Mouse (Mus musculus): ENCODE measurements at regions not wholly inside any gene's neighbourhood (a gene's known extent, or its start where the extent isn't known, plus 50 kb on each side); places are given as distances from the start of the nearest gene placed in this dataset.
"Not testable (repeated sequence)": the region's sequence is repeated elsewhere in the genome, so short reads cannot be mapped to it uniquely, and the experiment has no call there.

GRCm38 (mm10) chr4:153631161-153631560, 148.6 kb upstream of the Ajap1 start:
- Histone ChIP-seq H3K27ac (no peak overlapping the region), H3K4me2 (no peak overlapping the region), H3K4me3 (no peak overlapping the region), H3K36me3 (no peaks in the 10 kb centered on the region), H3K27me3 (replicated peaks) (no peaks in the 10 kb centered on the region), H3K9me3 (replicated peaks) (peaks cover 5% of the 10 kb centered on the region; the same call in 1 of the 2 replicates), H3K9ac (no peak overlapping the region), H3K4me1 (no peaks in the 10 kb centered on the region)
- no peak for ATAC-seq
- 55% methylated on average over 7 of the region's 7 CpGs for WGBS (ENCODE audit: insufficient replicate concordance)

GRCm38 (mm10) chr4:153632056-153632455, 149.4 kb upstream of the Ajap1 start:
- 84% methylated on average over 5 of the region's 5 CpGs for WGBS (ENCODE audit: insufficient replicate concordance)
- Histone ChIP-seq H3K27me3 (replicated peaks) (0 out of 2 replicates have a peak, but pooled peaks cover 4% of the 10 kb centered on the region), H3K9me3 (replicated peaks) (peaks cover 5% of the 10 kb centered on the region; the same call in 1 of the 2 replicates), H3K9ac (no peak overlapping the region), H3K27ac (no peak overlapping the region), H3K4me1 (no peaks in the 10 kb centered on the region), H3K4me2 (no peak overlapping the region), H3K4me3 (no peak overlapping the region), H3K36me3 (no peaks in the 10 kb centered on the region)
- no peak for ATAC-seq

GRCm38 (mm10) chr4:153632551-153632950, 149.9 kb upstream of the Ajap1 start:
- Histone ChIP-seq H3K4me3 (no peak overlapping the region), H3K27me3 (replicated peaks) (0 out of 2 replicates have a peak, but pooled peaks cover 4% of the 10 kb centered on the region), H3K9ac (no peak overlapping the region), H3K4me1 (no peaks in the 10 kb centered on the region), H3K4me2 (no peak overlapping the region), H3K9me3 (replicated peaks) (peaks cover 5% of the 10 kb centered on the region; the same call in 1 of the 2 replicates), H3K27ac (no peak overlapping the region), H3K36me3 (no peaks in the 10 kb centered on the region)
- 83% methylated on average over 19 of the region's 19 CpGs for whole genome bisulfite sequencing (ENCODE audit: insufficient replicate concordance)
- no peak for ATAC-seq

- H3K9me3 ChIP-seq (replicated peaks), result peaks cover 5% of the 10 kb centered on the region; the same call in 1 of the 2 replicates
- H3K4me3 ChIP-seq, result no peak overlapping the region
- no peak overlapping the region for H3K4me2 ChIP-seq
- ATAC-seq, result no peak
- no peak overlapping the region for H3K9ac ChIP-seq
- no peak overlapping the region for H3K27ac ChIP-seq
- 41% methylated on average over 5 of the region's 5 CpGs for WGBS (ENCODE audit: insufficient replicate concordance)
- no peaks in the 10 kb centered on the region for H3K36me3 ChIP-seq
- 0 out of 2 replicates have a peak, but pooled peaks cover 4% of the 10 kb centered on the region for H3K27me3 ChIP-seq (replicated peaks)
- H3K4me1 ChIP-seq, result no peaks in the 10 kb centered on the region
These were observed 150.6 kb upstream of the Ajap1 start for GRCm38 (mm10) chr4:153633260-153633659.

GRCm38 (mm10) chr4:153634221-153634881, 151.7 kb upstream of the Ajap1 start:
- Histone ChIP-seq H3K9ac (no peak overlapping the region), H3K9me3 (replicated peaks) (peaks cover 5% of the 10 kb centered on the region; the same call in 1 of the 2 replicates), H3K27me3 (replicated peaks) (0 out of 2 replicates have a peak, but pooled peaks cover 4% of the 10 kb centered on the region), H3K4me1 (no peaks in the 10 kb centered on the region), H3K36me3 (no peaks in the 10 kb centered on the region), H3K4me2 (no peak overlapping the region), H3K27ac (no peak overlapping the region), H3K4me3 (no peak overlapping the region)
- no peak for ATAC-seq
- whole genome bisulfite sequencing (ENCODE audit: insufficient replicate concordance), result 25% methylated on average over 15 of the region's 15 CpGs

GRCm38 (mm10) chr4:153637989-153638388, 155.4 kb upstream of the Ajap1 start:
- H3K27me3 ChIP-seq (replicated peaks), result 0 out of 2 replicates have a peak, but pooled peaks cover 4% of the 10 kb centered on the region
- H3K9me3 ChIP-seq (replicated peaks), result no peaks in the 10 kb centered on the region
- ATAC-seq, result no peak
- H3K36me3 ChIP-seq, result no peaks in the 10 kb centered on the region
- no peak overlapping the region for H3K4me3 ChIP-seq
- H3K4me1 ChIP-seq, result no peaks in the 10 kb centered on the region
- 0% methylated on average over 1 of the region's 1 CpGs for WGBS (ENCODE audit: insufficient replicate concordance)
- H3K27ac ChIP-seq, result no peak overlapping the region
- H3K9ac ChIP-seq, result no peak overlapping the region
- H3K4me2 ChIP-seq, result no peak overlapping the region

GRCm38 (mm10) chr4:153651849-153652248, 169.2 kb upstream of the Ajap1 start:
- Histone ChIP-seq H3K4me3 (no peak overlapping the region), H3K36me3 (no peaks in the 10 kb centered on the region), H3K9ac (no peak overlapping the region), H3K27ac (no peak overlapping the region), H3K4me2 (no peak overlapping the region), H3K9me3 (replicated peaks) (no peaks in the 10 kb centered on the region), H3K27me3 (replicated peaks) (no peaks in the 10 kb centered on the region), H3K4me1 (no peaks in the 10 kb centered on the region)
- 11% methylated on average over 5 of the region's 5 CpGs for WGBS (ENCODE audit: insufficient replicate concordance)
- ATAC-seq, result peak; percentile 49; the same call in 1 of the 2 replicates

- Histone ChIP-seq H3K4me3 (no peak overlapping the region), H3K27ac (no peak overlapping the region), H3K9me3 (replicated peaks) (no peaks in the 10 kb centered on the region), H3K27me3 (replicated peaks) (no peaks in the 10 kb centered on the region), H3K4me2 (no peak overlapping the region), H3K4me1 (no peaks in the 10 kb centered on the region), H3K36me3 (no peaks in the 10 kb centered on the region), H3K9ac (no peak overlapping the region)
- no peak for ATAC-seq
- 82% methylated on average over 11 of the region's 11 CpGs for WGBS (ENCODE audit: insufficient replicate concordance)
These were observed 170.2 kb upstream of the Ajap1 start for GRCm38 (mm10) chr4:153652841-153653240.

- Histone ChIP-seq H3K27me3 (replicated peaks) (no peaks in the 10 kb centered on the region), H3K27ac (no peak overlapping the region), H3K4me2 (no peak overlapping the region), H3K9me3 (replicated peaks) (0 out of 2 replicates have a peak, but pooled peaks cover 4% of the 10 kb centered on the region), H3K9ac (no peak overlapping the region), H3K36me3 (no peaks in the 10 kb centered on the region), H3K4me1 (no peaks in the 10 kb centered on the region), H3K4me3 (no peak overlapping the region)
- ATAC-seq, result no peak
- WGBS (ENCODE audit: insufficient replicate concordance), result 75% methylated on average over 7 of the region's 7 CpGs
These were observed 180.1 kb upstream of the Ajap1 start for GRCm38 (mm10) chr4:153662731-153663130.

- not testable (repeated sequence) for H3K36me3 ChIP-seq; H3K27me3 ChIP-seq (replicated peaks); H3K9me3 ChIP-seq (replicated peaks); H3K4me2 ChIP-seq; H3K27ac ChIP-seq; H3K9ac ChIP-seq; H3K4me3 ChIP-seq
- 61% methylated on average over 6 of the region's 6 CpGs for WGBS (ENCODE audit: insufficient replicate concordance)
- ATAC-seq, result peak; percentile 57
- peaks cover 30% of the 10 kb centered on the region for H3K4me1 ChIP-seq
These were observed 184.1 kb upstream of the Ajap1 start for GRCm38 (mm10) chr4:153666626-153667236.

GRCm38 (mm10) chr4:153669070-153669469, 186.5 kb upstream of the Ajap1 start:
- no peaks in the 10 kb centered on the region for H3K36me3 ChIP-seq
- WGBS (ENCODE audit: insufficient replicate concordance), result 41% methylated on average over 4 of the region's 4 CpGs
- peak; percentile 89 for ATAC-seq

GRCm38 (mm10) chr4:153670216-153670615, 187.6 kb upstream of the Ajap1 start:
- Histone ChIP-seq H3K9ac (no peak overlapping the region), H3K9me3 (replicated peaks) (0 out of 2 replicates have a peak, but pooled peaks cover 4% of the 10 kb centered on the region), H3K27me3 (replicated peaks) (no peaks in the 10 kb centered on the region), H3K27ac (no peak overlapping the region), H3K4me2 (no peak overlapping the region), H3K4me1 (peaks cover 30% of the 10 kb centered on the region), H3K36me3 (no peaks in the 10 kb centered on the region), H3K4me3 (no peak overlapping the region)
- peak; percentile 43; the same call in 1 of the 2 replicates for ATAC-seq
- 60% methylated on average over 13 of the region's 13 CpGs for whole genome bisulfite sequencing (ENCODE audit: insufficient replicate concordance)

More at GRCm38 (mm10) chr4:153669070-153669469, 186.5 kb upstream of the Ajap1 start:
- H3K27me3 ChIP-seq (replicated peaks), result no peaks in the 10 kb centered on the region
- no peak overlapping the region for H3K4me3 ChIP-seq
- H3K27ac ChIP-seq, result peak overlapping the region; percentile 51; the same call in 1 of the 2 replicates
- H3K9me3 ChIP-seq (replicated peaks), result 0 out of 2 replicates have a peak, but pooled peaks cover 4% of the 10 kb centered on the region
- H3K4me1 ChIP-seq, result peaks cover 30% of the 10 kb centered on the region
- no peak overlapping the region for H3K9ac ChIP-seq
- peak overlapping the region; percentile 32 for H3K4me2 ChIP-seq

Data from liver, embryonic 12.5 days (tissue).